8 mouse cellular contexts compared by ENCODE assay signal in genomic region chr8:88696228-88696627, GRCm38 (mm10). TPM values are rescaled to one million over a fixed set of nuclear protein-coding genes. Genes with fewer than 3 reads are reported as not detected.
DNase-seq lines count a peak whose midpoint lies in the region; ATAC-seq and TF ChIP-seq lines count a peak whose summit lies in the region.

No protein-coding gene starts in this region.

- no peak for TF ChIP-seq POLR2A in thymus, adult 2 months (IDR thresholded peaks at IDR 0.05; ENCODE audit: control insufficient read depth, extremely low read depth, insufficient read depth, low read length, poor library complexity)

- peak overlapping the region; percentile 44 for H3K9ac ChIP-seq in neural tube, embryonic 15.5 days (replicated peaks)

- no peaks in the 10 kb centered on the region for H3K36me3 ChIP-seq in thymus, adult 2 months (ENCODE audit: control insufficient read depth, insufficient read depth, low read length)
- no peaks in the 10 kb centered on the region for H3K36me3 ChIP-seq in neural tube, embryonic 15.5 days

- peak overlapping the region; percentile 41; the same call in 1 of the 2 replicates for H3K27ac ChIP-seq in thymus, adult 2 months (ENCODE audit: control insufficient read depth, insufficient read depth, low read length)
- peak overlapping the region; percentile 56; the same call in 1 of the 2 replicates for H3K27ac ChIP-seq in neural tube, embryonic 15.5 days (replicated peaks)

- WGBS in thymus, adult 2 months, result 8% methylated on average over 7 of the region's 7 CpGs
- 3% methylated on average over 7 of the region's 7 CpGs for WGBS in large intestine, adult 2 months
- WGBS in neural tube, embryonic 15.5 days, result 19% methylated on average over 7 of the region's 7 CpGs

- ATAC-seq in neural tube, embryonic 15.5 days (ENCODE audit: low FRiP score), result peak; percentile 13; the same call in 1 of the 2 replicates
- ATAC-seq in granulocyte monocyte progenitor cell, adult 5-6 weeks (replicated peaks; ENCODE audit: poor library complexity, severe bottlenecking), result no peak

- peaks cover 40% of the 10 kb centered on the region for H3K4me1 ChIP-seq in thymus, adult 2 months (replicated peaks; ENCODE audit: control insufficient read depth, insufficient read depth, low read length)
- peaks cover 13% of the 10 kb centered on the region for H3K4me1 ChIP-seq in neural tube, embryonic 15.5 days

- no peak overlapping the region for H3K4me3 ChIP-seq in thymus, adult 2 months (ENCODE audit: control insufficient read depth, insufficient read depth, low read length)
- H3K4me3 ChIP-seq in neural tube, embryonic 15.5 days (replicated peaks), result peak overlapping the region; percentile 81

- no peak for TF ChIP-seq CTCF in thymus, adult 2 months (IDR thresholded peaks at IDR 0.05; ENCODE audit: borderline replicate concordance, control insufficient read depth, extremely low read depth, insufficient read depth, low read length, poor library complexity)

- peak overlapping the region; percentile 62 for H3K4me2 ChIP-seq in neural tube, embryonic 15.5 days

- peak; percentile 66 for DNase-seq in cerebellum, adult 11-12 months
- DNase-seq in cerebellum, adult 9-10 months, result no peak
- DNase-seq in thymus, adult 2 months, result no peak
- DNase-seq in thymus, adult 18-20 months, result no peak
- peak; percentile 4 for DNase-seq in large intestine, adult 2 months (ENCODE audit: low read depth, low spot score)
- DNase-seq in left cerebral cortex, adult 18-20 months (ENCODE audit: low spot score in 2 of 2), result no peak

- no peaks in the 10 kb centered on the region for H3K27me3 ChIP-seq in thymus, adult 2 months (ENCODE audit: control insufficient read depth, insufficient read depth, low read length)
- H3K27me3 ChIP-seq in neural tube, embryonic 15.5 days (replicated peaks), result no peaks in the 10 kb centered on the region

- no peaks in the 10 kb centered on the region for H3K9me3 ChIP-seq in neural tube, embryonic 15.5 days (replicated peaks)

RNA-seq across cellular contexts. Expression of gene Cyld, which starts 0.6 kb away (rescaled TPM):
- polyA plus RNA-seq in thymus, adult 2 months (2012; rRNA removed), result 17.1 and 19.4 TPM in 2 replicates
- polyA plus RNA-seq in large intestine, adult 2 months (2012; rRNA removed), result 7.7 and 10.4 TPM in 2 replicates
- polyA plus RNA-seq in neural tube, embryonic 15.5 days (2015; fragmentation: Nextera tagmentation; extraction: Ambion mirVana), result 15.6 and 16.1 TPM in 2 replicates
- total RNA-seq in left cerebral cortex, adult 18-20 months (2021), result 100 to 1,000 TPM; 116 to 120 TPM
- 26.9 and 30.2 TPM in 2 replicates for total RNA-seq in granulocyte monocyte progenitor cell, adult 5-6 weeks (2014; fragmentation: Nextera tagmentation)
- total RNA-seq in granulocyte monocyte progenitor cell, adult 5-6 weeks (2017), result 31.1 and 35.8 TPM in 2 replicates

RNA-seq across cellular contexts. Expression of gene Nod2, which starts 49.1 kb away (rescaled TPM):
- 2.7 and 3.0 TPM in 2 replicates for polyA plus RNA-seq in thymus, adult 2 months (2012; rRNA removed)
- polyA plus RNA-seq in large intestine, adult 2 months (2012; rRNA removed), result 1.2 and 1.7 TPM in 2 replicates
- polyA plus RNA-seq in neural tube, embryonic 15.5 days (2015; fragmentation: Nextera tagmentation; extraction: Ambion mirVana), result 0.09 and 0.12 TPM in 2 replicates
- under 1 TPM; 0.45 to 0.79 TPM for total RNA-seq in left cerebral cortex, adult 18-20 months (2021)
- 0.26 TPM in 1 of 2 replicates, not detected in the other for total RNA-seq in granulocyte monocyte progenitor cell, adult 5-6 weeks (2014; fragmentation: Nextera tagmentation)
- total RNA-seq in granulocyte monocyte progenitor cell, adult 5-6 weeks (2017), result 0.47 and 1.1 TPM in 2 replicates

Comparison
In these comparisons a context has a peak if more than half of its experiments do, and no peak if none do; other contexts are left out.
1. DNase-seq: peak in cerebellum, adult 11-12 months (single experiment) and large intestine, adult 2 months (single experiment); none in cerebellum, adult 9-10 months (single experiment), thymus, adult 2 months (single experiment), thymus, adult 18-20 months (0 of 2) and left cerebral cortex, adult 18-20 months (0 of 2).